Mouse (Mus musculus) ES-E14 (cell line): ENCODE measurements around the gene Rapgef2.

ENCODE experiments used
- CHD2 ChIP-seq: IDR thresholded peaks from 2 replicates; pipeline ENCODE4 v1.6.1; 2014; ENCODE audit warnings: mild to moderate bottlenecking, low read depth, low read length, inconsistent platforms
- HCFC1 ChIP-seq: IDR thresholded peaks from 2 replicates; pipeline ENCODE4 v1.6.1; 2012; ENCODE audit warnings: low read length, inconsistent platforms, borderline replicate concordance; ENCODE audit not compliant: insufficient read depth
- ZC3H11A ChIP-seq: IDR thresholded peaks from 2 replicates; pipeline ENCODE4 v1.6.1; 2012; ENCODE audit warnings: low read depth, mild to moderate bottlenecking, inconsistent platforms, low read length, borderline replicate concordance
- ZNF384 ChIP-seq: IDR thresholded peaks from 2 replicates; pipeline ENCODE4 v1.6.1; 2012; ENCODE audit warnings: low read depth, low read length, inconsistent platforms

DNA sequence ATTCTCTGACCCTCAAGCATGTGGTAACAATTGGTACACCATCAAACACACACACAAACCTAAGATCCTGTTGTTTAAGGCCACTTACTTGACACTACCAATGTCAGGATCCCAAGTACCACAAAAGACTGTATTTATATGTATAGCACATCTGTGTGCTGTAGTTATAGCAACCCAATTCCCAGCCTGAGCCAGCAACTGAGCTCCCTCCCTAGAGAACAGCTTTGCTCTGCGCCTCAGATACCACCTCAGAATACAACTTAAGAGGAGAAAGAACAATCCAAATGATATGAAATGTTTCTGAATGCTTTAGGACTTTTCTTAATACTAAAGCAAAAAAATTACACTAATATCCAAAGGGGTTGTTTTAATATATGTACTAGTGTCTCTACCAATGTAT, 98.4 kb downstream of the Rapgef2 start:
- TF ChIP-seq CHD2 (no peak), HCFC1 (no peak), ZC3H11A (no peak), ZNF384 (no peak)
